In the genomic region with DNA sequence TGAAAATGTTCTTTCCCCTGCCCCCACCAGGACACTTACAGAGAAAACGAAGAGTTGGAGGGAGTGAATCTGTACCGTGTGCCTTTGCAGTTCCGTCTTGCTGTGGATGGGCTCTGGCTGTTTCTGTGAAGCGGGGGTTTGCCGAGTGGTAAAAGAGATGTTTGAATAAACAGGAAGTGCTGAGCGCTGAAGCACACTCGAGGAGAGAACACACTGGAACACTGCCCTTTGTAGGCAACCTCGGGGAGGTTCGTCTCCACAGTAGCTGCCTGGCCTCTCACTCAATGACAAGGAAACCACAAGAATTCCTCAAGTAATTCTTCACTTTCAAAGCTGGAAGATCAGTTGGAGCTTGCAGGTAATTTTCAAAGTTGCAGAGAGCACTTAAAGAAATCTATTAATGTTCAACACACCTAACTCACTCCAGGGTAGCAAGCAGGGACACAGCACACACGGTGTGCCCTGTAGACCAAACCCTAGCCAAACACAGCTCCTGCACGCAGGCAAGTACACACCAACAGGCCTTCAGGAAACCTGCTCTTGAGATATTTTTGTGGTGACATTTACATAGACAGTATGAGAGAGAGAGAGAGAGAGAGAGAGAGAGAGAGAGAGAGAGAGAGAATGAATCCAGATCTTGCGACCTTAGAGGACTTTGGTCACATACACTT, we compare ENCODE assay signal across 8 mouse cellular contexts.
DNase-seq lines count a peak whose midpoint lies in the region; ATAC-seq lines count a peak whose summit lies in the region.

No protein-coding gene starts in this region.

- peaks cover 35% of the 10 kb centered on the region for H3K4me1 ChIP-seq in hindbrain, embryonic 15.5 days (replicated peaks)
- H3K4me1 ChIP-seq in limb, embryonic 15.5 days, result peaks cover 28% of the 10 kb centered on the region
- peaks cover 4% of the 10 kb centered on the region; the same call in 1 of the 2 replicates for H3K4me1 ChIP-seq in midbrain, embryonic 14.5 days (ENCODE audit: control insufficient read depth, insufficient read depth, low read length)
- H3K4me1 ChIP-seq in stomach, embryonic 15.5 days, result peaks cover 19% of the 10 kb centered on the region; the same call in 1 of the 2 replicates

- 29% methylated on average over 12 of the region's 12 CpGs for WGBS in hindbrain, embryonic 15.5 days
- 28% methylated on average over 12 of the region's 12 CpGs for WGBS in limb, embryonic 15.5 days
- 31% methylated on average over 12 of the region's 12 CpGs for WGBS in midbrain, embryonic 14.5 days
- WGBS in stomach, embryonic 15.5 days, result 7% methylated on average over 12 of the region's 12 CpGs

- no peaks in the 10 kb centered on the region for H3K9me3 ChIP-seq in hindbrain, embryonic 15.5 days
- no peaks in the 10 kb centered on the region for H3K9me3 ChIP-seq in limb, embryonic 15.5 days
- H3K9me3 ChIP-seq in midbrain, embryonic 14.5 days (ENCODE audit: control insufficient read depth, low read length), result no peaks in the 10 kb centered on the region
- no peaks in the 10 kb centered on the region for H3K9me3 ChIP-seq in stomach, embryonic 15.5 days

- no peaks in the 10 kb centered on the region for H3K36me3 ChIP-seq in hindbrain, embryonic 15.5 days
- H3K36me3 ChIP-seq in limb, embryonic 15.5 days, result no peaks in the 10 kb centered on the region
- no peaks in the 10 kb centered on the region for H3K36me3 ChIP-seq in midbrain, embryonic 14.5 days (ENCODE audit: control insufficient read depth, insufficient read depth, low read length)
- no peaks in the 10 kb centered on the region for H3K36me3 ChIP-seq in stomach, embryonic 15.5 days

- no peak overlapping the region for H3K4me3 ChIP-seq in hindbrain, embryonic 15.5 days
- peak overlapping the region; percentile 21 for H3K4me3 ChIP-seq in limb, embryonic 15.5 days
- H3K4me3 ChIP-seq in midbrain, embryonic 14.5 days (replicated peaks; ENCODE audit: low read depth, low read length), result no peak overlapping the region
- peak overlapping the region; percentile 43 for H3K4me3 ChIP-seq in stomach, embryonic 15.5 days (replicated peaks)

- peak overlapping the region; percentile 35 for H3K4me2 ChIP-seq in hindbrain, embryonic 15.5 days
- H3K4me2 ChIP-seq in limb, embryonic 15.5 days, result peak overlapping the region; percentile 43
- peak overlapping the region; percentile 23 for H3K4me2 ChIP-seq in midbrain, embryonic 14.5 days (ENCODE audit: low read length)
- H3K4me2 ChIP-seq in stomach, embryonic 15.5 days, result peak overlapping the region; percentile 50

- peaks cover 9% of the 10 kb centered on the region; the same call in 1 of the 2 replicates for H3K27me3 ChIP-seq in hindbrain, embryonic 15.5 days
- no peaks in the 10 kb centered on the region for H3K27me3 ChIP-seq in limb, embryonic 15.5 days
- no peaks in the 10 kb centered on the region for H3K27me3 ChIP-seq in midbrain, embryonic 14.5 days (ENCODE audit: control insufficient read depth, insufficient read depth, low read length)
- H3K27me3 ChIP-seq in stomach, embryonic 15.5 days (replicated peaks), result no peaks in the 10 kb centered on the region

- no peak overlapping the region for H3K9ac ChIP-seq in hindbrain, embryonic 15.5 days
- no peak overlapping the region for H3K9ac ChIP-seq in limb, embryonic 15.5 days
- H3K9ac ChIP-seq in midbrain, embryonic 14.5 days (replicated peaks; ENCODE audit: low read length), result no peak overlapping the region
- peak overlapping the region; percentile 18; the same call in 1 of the 2 replicates for H3K9ac ChIP-seq in stomach, embryonic 15.5 days

- no peak overlapping the region for H3K27ac ChIP-seq in hindbrain, embryonic 15.5 days (replicated peaks)
- H3K27ac ChIP-seq in limb, embryonic 15.5 days, result peak overlapping the region; percentile 9; the same call in 1 of the 2 replicates
- H3K27ac ChIP-seq in midbrain, embryonic 14.5 days (replicated peaks; ENCODE audit: low read depth, low read length), result peak overlapping the region; percentile 23; the same call in 1 of the 2 replicates
- peak overlapping the region; percentile 90 for H3K27ac ChIP-seq in stomach, embryonic 15.5 days

- no peak for ATAC-seq in hindbrain, embryonic 15.5 days (ENCODE audit: low FRiP score, low read depth)
- ATAC-seq in limb, embryonic 15.5 days (ENCODE audit: insufficient number of reproducible peaks, low FRiP score, low TSS enrichment, low read depth), result no peak
- no peak for ATAC-seq in midbrain, embryonic 14.5 days (ENCODE audit: low FRiP score, low TSS enrichment)
- peak; percentile 51 for ATAC-seq in stomach, embryonic 15.5 days (ENCODE audit: insufficient read depth, low FRiP score, low read depth)

- DNase-seq in CD8-positive naive resting alpha-beta T cell, adult 2 months (ENCODE audit: low read depth in 2 of 2, low spot score in 2 of 2), result peak; percentile 73
- peak; percentile 52 for DNase-seq in adrenal gland, postnatal 10 days
- peak; percentile 35 for DNase-seq in gastrocnemius, adult 18-20 months (ENCODE audit: low spot score)
- peak; percentile 40 for DNase-seq in midbrain, embryonic 14.5 days
- DNase-seq in cerebellum, postnatal 25 days, result no peak

Comparison
In these comparisons a context has a peak if more than half of its experiments do, and no peak if none do; other contexts are left out.
1. DNase-seq: peak in CD8-positive naive resting alpha-beta T cell, adult 2 months (2 of 2), adrenal gland, postnatal 10 days (single experiment), gastrocnemius, adult 18-20 months (single experiment) and midbrain, embryonic 14.5 days (single experiment); none in cerebellum, postnatal 25 days (0 of 2).
2. H3K4me3 ChIP-seq: peak in limb, embryonic 15.5 days (single experiment) and stomach, embryonic 15.5 days (single experiment); none in hindbrain, embryonic 15.5 days (single experiment) and midbrain, embryonic 14.5 days (single experiment).
3. Peak in every context shown above with its lines, with median percentiles within 50 percentile points of each other: H3K4me2 ChIP-seq.